Mouse (Mus musculus): Measurements from ENCODE around the gene Rnf24. TPM values are rescaled to one million over a fixed set of nuclear protein-coding genes. Genes with fewer than 3 reads are reported as not detected.
"Not testable (repeated sequence)": the region's sequence is repeated elsewhere in the genome, so short reads cannot be mapped to it uniquely, and the experiment has no call there.

Rnf24 gene
- polyA plus RNA-seq, 1 experiment from 2014 or later, result 1.7 TPM

- no peak overlapping the region for H3K9ac ChIP-seq (ENCODE audit: low read length)
- H3K4me3 ChIP-seq (ENCODE audit: low read length), result no peak overlapping the region
- no peaks in the 10 kb centered on the region for H3K4me1 ChIP-seq (ENCODE audit: control insufficient read depth, insufficient read depth, low read length)
- peaks cover 25% of the 10 kb centered on the region for H3K36me3 ChIP-seq (ENCODE audit: control insufficient read depth, insufficient read depth)
- H3K9me3 ChIP-seq (replicated peaks; ENCODE audit: control insufficient read depth, low read length), result no peaks in the 10 kb centered on the region
- H3K27ac ChIP-seq (ENCODE audit: low read length), result no peak overlapping the region
- no peaks in the 10 kb centered on the region for H3K27me3 ChIP-seq (ENCODE audit: control insufficient read depth, insufficient read depth, low read length)
- 70% methylated on average over 2 of the region's 2 CpGs for WGBS
- H3K4me2 ChIP-seq (ENCODE audit: low read depth, low read length), result no peak overlapping the region
- ATAC-seq (replicated peaks; ENCODE audit: extremely low read depth, insufficient read depth, low FRiP score), result no peak
Observed at GRCm38 (mm10) chr2:131300485-131300884, 52.2 kb downstream of the Rnf24 start.

GRCm38 (mm10) chr2:131298674-131299073 is 54.0 kb downstream of the Rnf24 start:
- H3K27ac ChIP-seq (ENCODE audit: low read length); H3K27me3 ChIP-seq (ENCODE audit: control insufficient read depth, insufficient read depth, low read length); H3K4me1 ChIP-seq (ENCODE audit: control insufficient read depth, insufficient read depth, low read length); H3K4me2 ChIP-seq (ENCODE audit: low read depth, low read length); H3K4me3 ChIP-seq (ENCODE audit: low read length); ATAC-seq (replicated peaks; ENCODE audit: extremely low read depth, insufficient read depth, low FRiP score); H3K9ac ChIP-seq (ENCODE audit: low read length); H3K9me3 ChIP-seq (replicated peaks; ENCODE audit: control insufficient read depth, low read length): not testable (repeated sequence)
- peaks cover 32% of the 10 kb centered on the region for H3K36me3 ChIP-seq (ENCODE audit: control insufficient read depth, insufficient read depth)
- WGBS, result 71% methylated on average over 7 of the region's 7 CpGs

- Histone ChIP-seq H3K9ac (ENCODE audit: low read length) (no peak overlapping the region), H3K4me2 (ENCODE audit: low read depth, low read length) (no peak overlapping the region), H3K4me3 (ENCODE audit: low read length) (no peak overlapping the region), H3K27ac (ENCODE audit: low read length) (no peak overlapping the region), H3K36me3 (ENCODE audit: control insufficient read depth, insufficient read depth) (peaks cover 42% of the 10 kb centered on the region), H3K9me3 (replicated peaks; ENCODE audit: control insufficient read depth, low read length) (no peaks in the 10 kb centered on the region), H3K4me1 (ENCODE audit: control insufficient read depth, insufficient read depth, low read length) (no peaks in the 10 kb centered on the region), H3K27me3 (ENCODE audit: control insufficient read depth, insufficient read depth, low read length) (no peaks in the 10 kb centered on the region)
- 89% methylated on average over 2 of the region's 2 CpGs for WGBS
- ATAC-seq (replicated peaks; ENCODE audit: extremely low read depth, insufficient read depth, low FRiP score), result no peak
Observed at GRCm38 (mm10) chr2:131296746-131297261, 55.9 kb downstream of the Rnf24 start.

GRCm38 (mm10) chr2:131290669-131291068 is 62.0 kb downstream of the Rnf24 start:
- H3K36me3 ChIP-seq (ENCODE audit: control insufficient read depth, insufficient read depth), result peaks cover 38% of the 10 kb centered on the region
- no peak for ATAC-seq (replicated peaks; ENCODE audit: extremely low read depth, insufficient read depth, low FRiP score)
- no peaks in the 10 kb centered on the region for H3K27me3 ChIP-seq (ENCODE audit: control insufficient read depth, insufficient read depth, low read length)

GRCm38 (mm10) chr2:131286276-131286675 is 66.4 kb downstream of the Rnf24 start:
- ATAC-seq (replicated peaks; ENCODE audit: extremely low read depth, insufficient read depth, low FRiP score), result no peak
- Histone ChIP-seq H3K36me3 (ENCODE audit: control insufficient read depth, insufficient read depth) (peaks cover 28% of the 10 kb centered on the region), H3K4me3 (ENCODE audit: low read length) (no peak overlapping the region), H3K9ac (ENCODE audit: low read length) (no peak overlapping the region), H3K4me1 (ENCODE audit: control insufficient read depth, insufficient read depth, low read length) (no peaks in the 10 kb centered on the region), H3K27ac (ENCODE audit: low read length) (no peak overlapping the region), H3K9me3 (replicated peaks; ENCODE audit: control insufficient read depth, low read length) (no peaks in the 10 kb centered on the region), H3K27me3 (ENCODE audit: control insufficient read depth, insufficient read depth, low read length) (no peaks in the 10 kb centered on the region), H3K4me2 (ENCODE audit: low read depth, low read length) (no peak overlapping the region)
- 94% methylated on average over 1 of the region's 1 CpGs for WGBS

More at GRCm38 (mm10) chr2:131290669-131291068, 62.0 kb downstream of the Rnf24 start:
- no peaks in the 10 kb centered on the region for H3K4me1 ChIP-seq (ENCODE audit: control insufficient read depth, insufficient read depth, low read length)
- H3K27ac ChIP-seq (ENCODE audit: low read length), result no peak overlapping the region
- no peak overlapping the region for H3K4me3 ChIP-seq (ENCODE audit: low read length)
- no peak overlapping the region for H3K4me2 ChIP-seq (ENCODE audit: low read depth, low read length)
- H3K9me3 ChIP-seq (replicated peaks; ENCODE audit: control insufficient read depth, low read length), result no peaks in the 10 kb centered on the region
- no peak overlapping the region for H3K9ac ChIP-seq (ENCODE audit: low read length)

- H3K36me3 ChIP-seq (ENCODE audit: control insufficient read depth, insufficient read depth), result peaks cover 32% of the 10 kb centered on the region
- no peak overlapping the region for H3K9ac ChIP-seq (ENCODE audit: low read length)
- no peak for ATAC-seq (replicated peaks; ENCODE audit: extremely low read depth, insufficient read depth, low FRiP score)
Observed at GRCm38 (mm10) chr2:131281596-131281995, 71.1 kb downstream of the Rnf24 start.

GRCm38 (mm10) chr2:131276722-131277121 is 76.0 kb downstream of the Rnf24 start:
- no peak overlapping the region for H3K9ac ChIP-seq (ENCODE audit: low read length)
- no peaks in the 10 kb centered on the region for H3K4me1 ChIP-seq (ENCODE audit: control insufficient read depth, insufficient read depth, low read length)
- peaks cover 33% of the 10 kb centered on the region for H3K36me3 ChIP-seq (ENCODE audit: control insufficient read depth, insufficient read depth)
- no peaks in the 10 kb centered on the region for H3K27me3 ChIP-seq (ENCODE audit: control insufficient read depth, insufficient read depth, low read length)
- no peak overlapping the region for H3K4me2 ChIP-seq (ENCODE audit: low read depth, low read length)
- 86% methylated on average over 5 of the region's 5 CpGs for WGBS
- H3K4me3 ChIP-seq (ENCODE audit: low read length), result no peak overlapping the region
- no peak for ATAC-seq (replicated peaks; ENCODE audit: extremely low read depth, insufficient read depth, low FRiP score)
- H3K9me3 ChIP-seq (replicated peaks; ENCODE audit: control insufficient read depth, low read length), result no peaks in the 10 kb centered on the region
- no peak overlapping the region for H3K27ac ChIP-seq (ENCODE audit: low read length)

More at GRCm38 (mm10) chr2:131281596-131281995, 71.1 kb downstream of the Rnf24 start:
- no peaks in the 10 kb centered on the region for H3K27me3 ChIP-seq (ENCODE audit: control insufficient read depth, insufficient read depth, low read length)
- H3K27ac ChIP-seq (ENCODE audit: low read length), result no peak overlapping the region
- whole genome bisulfite sequencing, result 97% methylated on average over 1 of the region's 1 CpGs
- no peaks in the 10 kb centered on the region for H3K9me3 ChIP-seq (replicated peaks; ENCODE audit: control insufficient read depth, low read length)
- no peak overlapping the region for H3K4me3 ChIP-seq (ENCODE audit: low read length)
- no peaks in the 10 kb centered on the region for H3K4me1 ChIP-seq (ENCODE audit: control insufficient read depth, insufficient read depth, low read length)
- H3K4me2 ChIP-seq (ENCODE audit: low read depth, low read length), result no peak overlapping the region

GRCm38 (mm10) chr2:131275493-131275892 is 77.2 kb downstream of the Rnf24 start:
- no peak overlapping the region for H3K9ac ChIP-seq (ENCODE audit: low read length)
- ATAC-seq (replicated peaks; ENCODE audit: extremely low read depth, insufficient read depth, low FRiP score), result no peak
- no peaks in the 10 kb centered on the region for H3K27me3 ChIP-seq (ENCODE audit: control insufficient read depth, insufficient read depth, low read length)
- H3K4me2 ChIP-seq (ENCODE audit: low read depth, low read length), result no peak overlapping the region
- WGBS, result 95% methylated on average over 3 of the region's 3 CpGs
- H3K4me1 ChIP-seq (ENCODE audit: control insufficient read depth, insufficient read depth, low read length), result no peaks in the 10 kb centered on the region
- no peak overlapping the region for H3K27ac ChIP-seq (ENCODE audit: low read length)
- H3K4me3 ChIP-seq (ENCODE audit: low read length), result no peak overlapping the region
- H3K9me3 ChIP-seq (replicated peaks; ENCODE audit: control insufficient read depth, low read length), result no peaks in the 10 kb centered on the region
- H3K36me3 ChIP-seq (ENCODE audit: control insufficient read depth, insufficient read depth), result peaks cover 32% of the 10 kb centered on the region

- no peaks in the 10 kb centered on the region for H3K9me3 ChIP-seq (replicated peaks; ENCODE audit: control insufficient read depth, low read length)
- H3K36me3 ChIP-seq (ENCODE audit: control insufficient read depth, insufficient read depth), result 0 out of 2 replicates have a peak, but pooled peaks cover 2% of the 10 kb centered on the region
- H3K4me2 ChIP-seq (ENCODE audit: low read depth, low read length), result no peak overlapping the region
- WGBS, result 80% methylated on average over 2 of the region's 2 CpGs
- no peaks in the 10 kb centered on the region for H3K27me3 ChIP-seq (ENCODE audit: control insufficient read depth, insufficient read depth, low read length)
- peaks cover 32% of the 10 kb centered on the region for H3K4me1 ChIP-seq (ENCODE audit: control insufficient read depth, insufficient read depth, low read length)
- H3K27ac ChIP-seq (ENCODE audit: low read length), result no peak overlapping the region
- ATAC-seq (replicated peaks; ENCODE audit: extremely low read depth, insufficient read depth, low FRiP score), result no peak
- H3K9ac ChIP-seq (ENCODE audit: low read length), result no peak overlapping the region
- H3K4me3 ChIP-seq (ENCODE audit: low read length), result no peak overlapping the region
Observed at GRCm38 (mm10) chr2:131265056-131265455, 87.6 kb downstream of the Rnf24 start.

Data from heart, embryonic 16.5 days (tissue).